Mouse (Mus musculus): ENCODE data around the gene Nutm1. TPM values are rescaled to one million over a fixed set of nuclear protein-coding genes. Genes with fewer than 3 reads are reported as not detected.

The Nutm1 gene
- not detected in 2 replicates for polyA plus RNA-seq (2012; ENCODE audit: low replicate concordance)

DNA sequence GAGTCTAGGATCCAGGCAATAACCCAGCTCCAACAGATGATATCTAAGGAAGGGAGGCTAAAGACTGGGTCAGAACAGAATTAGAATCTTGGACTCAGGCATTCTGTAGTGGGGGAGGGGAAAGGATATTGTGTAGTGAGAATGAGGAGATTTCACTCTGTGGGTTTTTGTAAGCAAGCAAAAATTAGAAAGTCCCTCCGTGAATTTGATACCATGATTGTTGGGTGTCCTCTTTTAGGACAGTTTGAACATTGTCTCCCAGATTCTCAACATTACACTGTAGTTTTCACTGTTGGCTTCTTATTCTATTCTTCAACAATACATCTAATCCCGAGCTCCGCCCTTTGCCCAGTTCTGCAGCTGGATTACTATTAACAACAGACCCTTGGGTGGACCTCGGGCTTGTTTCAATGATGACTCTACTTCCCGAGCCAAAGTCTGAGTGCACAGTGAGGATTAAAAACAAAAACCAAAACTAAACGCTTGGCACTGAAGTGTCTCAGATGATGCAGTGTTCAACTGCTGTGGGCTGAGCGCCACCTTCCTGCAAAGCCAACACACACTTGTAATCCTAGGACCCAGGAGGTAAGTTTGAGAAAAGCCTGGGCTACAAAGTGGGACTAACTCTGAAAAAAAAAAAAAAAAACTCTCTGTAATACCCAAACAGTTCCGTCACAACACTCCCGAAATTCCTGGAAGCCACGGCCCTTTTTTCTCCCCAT is at the start of gene Nutm1:
Gene Nutm1 (minus strand): TSS at position 51 of the 722 bp plus-strand sequence.

DNA sequence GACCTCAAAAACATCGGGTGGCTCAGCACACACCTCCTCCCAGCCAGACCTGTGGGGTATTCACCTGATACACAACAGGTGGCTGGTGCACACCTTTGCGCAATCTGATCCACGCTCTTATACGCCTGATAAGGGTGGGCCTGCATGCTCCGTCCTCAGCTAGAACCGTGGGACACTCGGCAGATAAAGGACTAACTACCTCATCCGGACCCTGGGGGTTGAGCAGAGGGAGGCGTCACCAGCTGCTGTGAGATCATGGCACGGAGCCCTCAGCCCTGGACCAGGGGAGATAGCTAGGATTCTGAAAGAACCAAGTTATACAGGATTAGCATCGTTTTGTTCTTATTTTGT is 7.1 kb upstream of the Nutm1 start, which contains the start of gene Gm21985:
Gene Gm21985 (plus strand): TSS at position 73 of the 351 bp plus-strand sequence.

DNA sequence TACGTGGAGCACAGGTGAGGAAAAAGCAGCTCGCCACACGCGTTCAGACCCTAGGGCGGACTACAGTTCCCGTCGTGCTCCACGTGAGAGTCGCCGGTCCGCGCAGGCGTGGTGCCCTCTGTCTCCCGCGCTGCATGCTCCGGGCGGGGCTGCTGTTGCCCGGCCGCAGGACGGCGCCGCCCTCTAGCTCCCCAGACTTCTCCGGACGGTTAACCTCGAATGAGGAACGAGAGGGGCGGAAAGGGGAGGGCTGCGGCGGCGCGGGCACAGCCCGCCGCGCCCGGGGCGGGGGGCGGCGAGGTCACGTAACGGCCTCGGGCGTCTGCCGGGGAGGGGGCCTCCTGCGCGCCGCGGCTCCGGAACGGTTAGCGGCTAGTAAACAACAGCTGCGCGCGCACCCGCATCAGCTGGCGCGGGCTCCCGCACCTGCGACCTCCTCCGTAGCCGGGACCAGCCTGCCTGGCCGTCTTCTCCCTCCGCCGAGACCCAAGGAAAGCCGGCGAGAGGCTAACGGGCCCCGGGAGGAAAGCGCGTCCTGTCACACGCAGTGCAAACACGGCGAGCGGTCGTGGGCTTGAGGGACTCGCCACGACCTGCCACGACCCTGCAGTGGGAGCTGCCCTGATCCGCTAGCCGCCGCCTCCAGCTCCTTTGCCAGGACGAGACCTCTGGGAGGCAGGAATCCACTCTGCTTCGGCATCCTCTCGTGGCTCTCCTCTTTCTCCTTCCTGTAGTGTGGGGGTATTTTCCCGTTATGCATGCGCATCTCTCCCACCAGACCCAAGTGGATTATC is 6.6 kb upstream of the Nutm1 start, which contains the start of gene Slc12a6:
Gene Slc12a6 (plus strand): TSS at position 378 of the 794 bp plus-strand sequence.

DNA sequence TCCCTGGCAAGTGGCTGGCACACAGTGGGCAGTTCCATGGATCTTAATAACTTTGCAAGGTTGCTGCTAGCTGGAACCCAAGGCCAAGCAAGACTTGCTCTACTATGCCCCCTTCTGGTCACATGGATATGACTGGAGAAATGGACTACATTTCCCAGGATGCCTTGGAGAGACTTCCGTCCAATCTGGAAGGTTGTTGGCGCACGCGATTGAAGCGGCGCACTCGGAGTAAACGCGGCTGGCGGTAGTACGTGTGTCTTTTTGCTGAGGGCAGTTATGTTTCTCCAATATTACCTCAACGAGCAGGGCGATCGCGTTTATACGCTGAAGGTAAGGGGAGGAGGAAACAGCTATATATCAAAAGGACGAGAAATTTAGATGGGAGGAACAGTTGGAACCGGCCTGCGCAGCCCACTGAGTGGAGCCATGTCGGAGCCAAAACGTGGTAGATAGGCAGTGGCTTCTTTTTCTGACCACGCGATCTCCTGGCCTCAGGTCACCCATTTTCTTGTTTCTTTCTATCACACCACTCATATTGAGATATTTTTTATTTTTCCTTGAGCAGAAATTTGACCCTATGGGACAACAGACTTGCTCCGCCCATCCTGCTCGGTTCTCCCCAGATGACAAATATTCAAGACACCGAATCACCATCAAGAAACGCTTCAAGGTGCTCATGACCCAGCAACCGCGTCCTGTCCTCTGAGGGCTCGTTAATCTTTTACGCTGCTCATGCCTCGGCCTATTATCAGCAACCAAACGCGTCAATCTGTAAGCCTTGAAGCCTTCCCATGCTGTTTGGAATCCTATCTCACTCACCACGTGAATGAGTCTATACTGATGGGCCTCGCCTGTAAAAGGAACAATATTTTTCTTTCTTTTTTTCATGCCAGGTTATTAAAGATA is 2.9 kb upstream of the Nutm1 start, which contains the start of gene Nop10:
Gene Nop10 (plus strand): TSS at position 179 of the 906 bp plus-strand sequence.

DNA sequence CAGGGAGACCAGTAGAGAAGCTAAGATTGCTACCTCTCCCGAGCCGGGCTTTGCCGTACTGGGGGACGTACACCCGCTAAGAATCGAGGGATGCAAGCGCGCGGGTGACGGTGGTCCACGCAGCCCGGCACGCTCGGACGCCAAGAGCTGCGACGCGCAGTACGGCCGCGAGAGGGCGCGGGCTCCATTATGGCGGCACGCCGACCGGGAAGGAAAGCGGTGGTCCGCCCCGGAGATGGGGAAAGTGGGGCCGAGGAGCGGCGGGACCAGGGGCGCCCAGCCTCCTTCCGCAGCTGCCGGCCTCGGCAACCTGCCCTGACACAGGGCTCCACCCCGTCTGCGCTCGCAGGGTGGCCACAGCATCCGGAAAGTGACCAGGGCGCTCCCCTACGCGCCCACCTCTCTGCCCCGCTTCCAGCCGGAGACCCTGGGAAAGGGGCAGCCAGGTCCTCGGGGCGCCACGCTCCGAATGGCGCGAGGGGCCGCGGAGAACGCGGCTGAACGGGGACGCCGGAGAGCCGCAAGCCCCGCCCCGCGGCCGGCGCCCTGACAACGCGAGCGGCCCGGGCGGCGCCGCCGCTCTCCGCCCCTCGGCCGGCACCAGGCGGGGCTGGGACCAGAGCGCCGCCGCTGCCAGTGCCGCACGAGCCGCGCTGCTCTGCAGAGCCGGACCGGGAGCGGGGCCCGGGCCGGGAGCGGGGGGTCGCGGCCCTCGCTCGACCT is 19.7 kb downstream of the Nutm1 start, which contains the start of gene Lpcat4:
Gene Lpcat4 (plus strand): TSS at position 257 of the 723 bp plus-strand sequence.

Other genes starting within 250 kb of the Nutm1 start
- gene Olfr1310, start 246.6 kb downstream of the Nutm1 start, polyA plus RNA-seq (2012; ENCODE audit: low replicate concordance) = not detected in 2 replicates
- gene Olfr1311, start 234.9 kb downstream of the Nutm1 start, polyA plus RNA-seq (2012; ENCODE audit: low replicate concordance) = not detected in 2 replicates
- gene Olfr1312, start 209.1 kb downstream of the Nutm1 start, polyA plus RNA-seq (2012; ENCODE audit: low replicate concordance) = 0.03 TPM in 1 of 2 replicates, not detected in the other
- gene Olfr1313, start 181.4 kb downstream of the Nutm1 start, polyA plus RNA-seq (2012; ENCODE audit: low replicate concordance) = not detected in 2 replicates
- not detected in 2 replicates for gene Olfr1314, start 162.5 kb downstream of the Nutm1 start, polyA plus RNA-seq (2012; ENCODE audit: low replicate concordance)
- gene Olfr1315-ps1, start 143.9 kb downstream of the Nutm1 start, polyA plus RNA-seq (2012; ENCODE audit: low replicate concordance) = not detected in 2 replicates
- gene Olfr1316, start 124.3 kb downstream of the Nutm1 start, polyA plus RNA-seq (2012; ENCODE audit: low replicate concordance) = not detected in 2 replicates
- gene Olfr1317, start 119.0 kb downstream of the Nutm1 start, polyA plus RNA-seq (2012; ENCODE audit: low replicate concordance) = not detected in 2 replicates
- gene Olfr1318, start 105.1 kb downstream of the Nutm1 start, polyA plus RNA-seq (2012; ENCODE audit: low replicate concordance) = not detected in 2 replicates
- gene Lpcat4, start 19.8 kb downstream of the Nutm1 start, polyA plus RNA-seq (2012; ENCODE audit: low replicate concordance) = 32.0 and 38.3 TPM in 2 replicates
- 71.1 and 91.1 TPM in 2 replicates for gene Nop10, start 2.6 kb upstream of the Nutm1 start, polyA plus RNA-seq (2012; ENCODE audit: low replicate concordance)
- 7.6 and 8.0 TPM in 2 replicates for gene Slc12a6, start 6.5 kb upstream of the Nutm1 start, polyA plus RNA-seq (2012; ENCODE audit: low replicate concordance)
- gene Gm21985, start 7.0 kb upstream of the Nutm1 start, polyA plus RNA-seq (2012; ENCODE audit: low replicate concordance) = not detected in 2 replicates
- gene Emc4, start 108.7 kb upstream of the Nutm1 start, polyA plus RNA-seq (2012; ENCODE audit: low replicate concordance) = 17.6 and 36.6 TPM in 2 replicates
- gene Katnbl1, start 119.9 kb upstream of the Nutm1 start, polyA plus RNA-seq (2012; ENCODE audit: low replicate concordance) = 1.7 and 2.7 TPM in 2 replicates
- gene Emc7, start 195.7 kb upstream of the Nutm1 start, polyA plus RNA-seq (2012; ENCODE audit: low replicate concordance) = 0.33 and 1.9 TPM in 2 replicates
- not detected in 2 replicates for gene Chrm5, start 221.5 kb upstream of the Nutm1 start, polyA plus RNA-seq (2012; ENCODE audit: low replicate concordance)
- gene Aven, start 233.7 kb upstream of the Nutm1 start, polyA plus RNA-seq (2012; ENCODE audit: low replicate concordance) = 5.0 and 7.2 TPM in 2 replicates

All from leukemia stem cell, adult 10-12 weeks (primary cell).